Mouse (Mus musculus): ENCODE measurements at regions not wholly inside any gene's neighbourhood (a gene's known extent, or its start where the extent isn't known, plus 50 kb on each side); places are given as distances from the start of the nearest gene placed in this dataset.

DNA sequence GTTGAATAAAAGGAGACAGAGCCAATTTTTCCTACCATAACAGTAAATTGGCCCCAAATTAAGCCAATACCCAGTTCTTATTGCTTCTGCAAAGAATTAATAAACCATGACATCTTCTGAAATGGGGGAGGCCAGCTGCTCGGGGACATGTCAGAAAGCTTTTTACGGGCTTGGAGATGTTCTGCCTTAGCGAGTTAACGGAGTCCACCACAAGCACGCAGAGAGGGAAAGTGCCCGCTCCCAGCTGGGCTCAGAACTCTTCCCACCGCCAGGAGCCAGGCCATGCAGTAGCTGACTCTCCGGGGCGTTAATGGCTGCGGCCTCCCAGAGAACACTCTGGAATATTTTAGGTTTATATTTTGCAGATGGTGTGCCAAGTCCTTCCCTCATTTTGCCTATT lies 106.8 kb downstream of the Cdc5l start:
- no peak for TF ChIP-seq CTCF (conservative IDR thresholded peaks at IDR 0.05; ENCODE audit: low read length)
- no peak for TF ChIP-seq POU5F1 (IDR thresholded peaks at IDR 0.05; ENCODE audit: borderline replicate concordance, low read length)
- TF ChIP-seq NANOG (IDR thresholded peaks at IDR 0.05; ENCODE audit: borderline replicate concordance, low read length): no peak
